Mouse (Mus musculus) hindbrain, postnatal 0 days (tissue): ENCODE data around the gene Bmf. TPM values are rescaled to one million over a fixed set of nuclear protein-coding genes. Genes with fewer than 3 reads are reported as not detected.
A peak's percentile ranks its signal among the peaks of the same experiment; 100 is the strongest.
"Not testable (repeated sequence)": the region's sequence is repeated elsewhere in the genome, so short reads cannot be mapped to it uniquely, and the experiment has no call there.

Source experiments
- ATAC-seq: fragments of 200-750 bp; cut with Nextera tagmentation; 2 replicates; pipeline ENCODE4 v1.8.0; 2017; ENCODE audit warnings: mild to moderate bottlenecking, moderate TSS enrichment, moderate library complexity
- DNase-seq: peaks from one replicate; pipeline ENCODE4 v3.0.0-alpha.2; 2015; ENCODE audit warnings: low spot score
- H3K27ac ChIP-seq: fragments of 300-500 bp; sonication (generic); 2 replicates; pipeline ENCODE4 v1.5.1; 2014; ENCODE audit warnings: mild to moderate bottlenecking
- H3K27me3 ChIP-seq: fragments of 300-500 bp; sonication (generic); 2 replicates; pipeline ENCODE4 v1.6.1; 2014; ENCODE audit warnings: low read length, mixed read lengths; ENCODE audit not compliant: insufficient read depth
- H3K36me3 ChIP-seq: fragments of 300-500 bp; sonication (generic); 2 replicates; pipeline ENCODE4 v1.6.1; 2014; ENCODE audit warnings: low read length, mixed read lengths; ENCODE audit not compliant: insufficient read depth
- H3K4me1 ChIP-seq: fragments of 300-500 bp; sonication (generic); 2 replicates; pipeline ENCODE4 v1.6.1; 2014; ENCODE audit warnings: antibody characterized with exemption, low read length, mixed read lengths; ENCODE audit not compliant: insufficient read depth
- H3K4me2 ChIP-seq: fragments of 300-500 bp; sonication (generic); 2 replicates; pipeline ENCODE4 v1.6.1; 2014; ENCODE audit warnings: low read depth, mild to moderate bottlenecking, low read length, moderate library complexity, mixed read lengths
- H3K4me3 ChIP-seq: fragments of 300-500 bp; sonication (generic); 2 replicates; pipeline ENCODE4 v1.5.1; 2014; ENCODE audit warnings: low read length
- H3K9ac ChIP-seq: fragments of 300-500 bp; sonication (generic); replicated peaks from 2 replicates; pipeline ENCODE4 v1.6.1; 2014; ENCODE audit warnings: mild to moderate bottlenecking, low read length, moderate library complexity, mixed read lengths
- H3K9me3 ChIP-seq: fragments of 300-500 bp; sonication (generic); 2 replicates; pipeline ENCODE4 v1.6.1; 2016; ENCODE audit warnings: low read length, mixed read lengths
- CTCF ChIP-seq: IDR thresholded peaks from 2 replicates; pipeline ENCODE4 v1.5.1; 2016; ENCODE audit warnings: antibody characterized with exemption, control low read depth, low read depth
- WGBS: fragments of 180-500 bp; shearing (Covaris S2); extraction: QIAGEN DNeasy Blood & Tissue Kit; methylation state at CpG from one replicate; pipeline ENCODE4 v1.1.7; 2014; 5-methylcytosine and 5-hydroxymethylcytosine counted together
- polyA plus RNA-seq: library from polyadenylated mRNA; unstranded; fragments of >200 nt; fragmentation: Nextera tagmentation; extraction: Ambion mirVana; gene quantifications from 2 replicates; pipeline ENCODE4 v1.2.1, GENCODE M21; 2015
- total RNA-seq: library from RNA; depleted of rRNA; stranded (reverse); fragments of >200 nt; gene quantifications from 2 replicates; pipeline ENCODE4 v1.2.3, GENCODE M21; 2014

The Bmf gene
- total and polyA plus RNA-seq, 2 experiments from 2014 or later, result 1.4 to 10.4 TPM

GRCm38 (mm10) chr2:118573135-118573534 lies 23.6 kb upstream of the Bmf start:
- Histone ChIP-seq H3K4me1 (no peaks in the 10 kb centered on the region), H3K9ac (no peak overlapping the region), H3K4me3 (no peak overlapping the region), H3K36me3 (no peaks in the 10 kb centered on the region), H3K4me2 (no peak overlapping the region), H3K27ac (no peak overlapping the region), H3K27me3 (no peaks in the 10 kb centered on the region), H3K9me3 (no peaks in the 10 kb centered on the region)
- ATAC-seq (no peak), DNase-seq (no peak)
- no peak for TF ChIP-seq CTCF
- 89% methylated on average over 3 of the region's 3 CpGs for WGBS

GRCm38 (mm10) chr2:118572183-118572836 lies 22.8 kb upstream of the Bmf start:
- DNase-seq (no peak), ATAC-seq (no peak)
- Histone ChIP-seq H3K36me3 (no peaks in the 10 kb centered on the region), H3K4me1 (no peaks in the 10 kb centered on the region), H3K27me3 (no peaks in the 10 kb centered on the region), H3K4me2 (no peak overlapping the region), H3K9me3 (no peaks in the 10 kb centered on the region), H3K27ac (no peak overlapping the region), H3K4me3 (no peak overlapping the region), H3K9ac (no peak overlapping the region)
- WGBS, result 53% methylated on average over 8 of the region's 9 CpGs
- TF ChIP-seq CTCF, result no peak

DNA sequence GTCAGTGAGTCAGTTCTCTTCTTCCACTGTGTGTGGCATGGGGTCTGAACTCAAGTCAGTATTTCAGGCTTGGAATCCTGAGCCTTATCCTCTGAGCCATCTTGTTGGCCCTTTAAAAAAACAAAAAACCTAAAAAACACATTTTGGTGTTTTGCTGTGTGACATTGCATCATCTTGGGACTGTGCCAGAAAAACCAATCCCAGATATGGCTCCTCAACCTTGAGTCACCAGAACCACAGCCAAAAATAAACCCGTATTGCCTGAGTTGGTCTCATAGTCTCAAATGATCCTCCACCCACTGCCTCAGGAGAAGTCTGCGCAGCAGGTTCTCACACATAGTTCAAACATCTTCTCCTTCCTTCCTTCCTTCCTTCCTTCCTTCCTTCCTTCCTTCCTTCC lies 21.5 kb upstream of the Bmf start:
- H3K27ac ChIP-seq, result no peak overlapping the region
- ATAC-seq, result no peak
- WGBS, result 85% methylated on average over 2 of the region's 2 CpGs

GRCm38 (mm10) chr2:118567179-118567578 lies 17.7 kb upstream of the Bmf start:
- ATAC-seq, result no peak
- Histone ChIP-seq H3K4me2 (no peak overlapping the region), H3K27me3 (no peaks in the 10 kb centered on the region), H3K9me3 (no peaks in the 10 kb centered on the region), H3K9ac (no peak overlapping the region), H3K36me3 (no peaks in the 10 kb centered on the region), H3K4me3 (no peak overlapping the region), H3K27ac (no peak overlapping the region), H3K4me1 (no peaks in the 10 kb centered on the region)
- DNase-seq, result no peak
- no peak for TF ChIP-seq CTCF
- 84% methylated on average over 8 of the region's 8 CpGs for WGBS

More for the DNA sequence above, 21.5 kb upstream of the Bmf start:
- no peaks in the 10 kb centered on the region for H3K36me3 ChIP-seq
- H3K4me3 ChIP-seq, result no peak overlapping the region
- no peak overlapping the region for H3K4me2 ChIP-seq
- no peaks in the 10 kb centered on the region for H3K4me1 ChIP-seq
- no peak for TF ChIP-seq CTCF
- no peaks in the 10 kb centered on the region for H3K9me3 ChIP-seq
- DNase-seq, result no peak
- H3K27me3 ChIP-seq, result no peaks in the 10 kb centered on the region
- no peak overlapping the region for H3K9ac ChIP-seq

DNA sequence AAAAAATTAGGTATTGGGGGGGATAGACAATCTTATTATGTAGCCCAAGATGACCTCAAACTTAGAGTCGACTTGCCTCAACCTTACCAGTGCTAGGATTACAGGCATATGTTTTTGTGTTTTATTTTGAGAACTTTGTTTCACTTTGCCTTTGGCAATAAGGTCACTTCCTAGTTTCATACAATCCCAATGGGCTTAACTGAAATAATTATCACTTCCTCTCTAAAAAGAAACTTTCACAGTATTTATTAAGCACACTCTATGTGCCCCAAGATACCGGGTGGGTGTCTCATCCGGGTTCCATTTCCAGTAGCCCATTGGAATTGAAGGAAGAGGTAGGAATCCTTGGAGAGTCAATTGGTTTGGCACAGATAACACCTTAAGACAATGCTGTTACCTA lies 12.9 kb upstream of the Bmf start:
- Histone ChIP-seq H3K4me2 (no peak overlapping the region), H3K4me1 (no peaks in the 10 kb centered on the region), H3K36me3 (no peaks in the 10 kb centered on the region), H3K9me3 (no peaks in the 10 kb centered on the region), H3K4me3 (no peak overlapping the region), H3K27me3 (no peaks in the 10 kb centered on the region), H3K9ac (no peak overlapping the region), H3K27ac (no peak overlapping the region)
- ATAC-seq (no peak), DNase-seq (no peak)
- no peak for TF ChIP-seq CTCF
- 93% methylated on average over 3 of the region's 3 CpGs for WGBS

GRCm38 (mm10) chr2:118562015-118562414 lies 12.5 kb upstream of the Bmf start:
- H3K9me3 ChIP-seq, result no peaks in the 10 kb centered on the region
- no peak for TF ChIP-seq CTCF
- no peak overlapping the region for H3K4me2 ChIP-seq
- WGBS, result 81% methylated on average over 4 of the region's 4 CpGs
- no peak for DNase-seq
- no peak overlapping the region for H3K9ac ChIP-seq
- H3K4me3 ChIP-seq, result no peak overlapping the region
- H3K27ac ChIP-seq, result no peak overlapping the region
- no peaks in the 10 kb centered on the region for H3K4me1 ChIP-seq
- H3K27me3 ChIP-seq, result no peaks in the 10 kb centered on the region
- H3K36me3 ChIP-seq, result no peaks in the 10 kb centered on the region
- ATAC-seq, result no peak

DNA sequence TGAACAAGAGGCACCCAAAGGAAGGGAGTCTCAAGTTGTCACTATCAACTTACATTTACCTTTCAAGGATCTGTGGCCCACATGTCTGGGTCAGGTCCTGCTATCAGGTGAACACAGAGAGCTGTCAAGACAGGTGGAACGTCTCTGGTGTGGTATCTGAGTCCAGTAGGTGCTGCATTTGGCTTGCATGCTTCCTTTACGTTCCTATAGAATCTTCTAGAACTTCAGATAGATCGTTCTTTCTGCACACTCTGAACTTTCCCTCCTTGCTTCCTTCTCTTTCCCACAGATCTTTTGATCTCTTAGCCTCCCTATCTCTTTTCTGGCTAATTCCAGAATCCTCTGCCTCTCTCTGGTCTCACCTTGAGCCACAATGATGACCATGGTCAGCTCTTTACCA lies 8.9 kb upstream of the Bmf start:
- H3K36me3 ChIP-seq, result no peaks in the 10 kb centered on the region
- H3K4me1 ChIP-seq, result no peaks in the 10 kb centered on the region
- no peak overlapping the region for H3K4me3 ChIP-seq
- no peak for TF ChIP-seq CTCF
- H3K27me3 ChIP-seq, result no peaks in the 10 kb centered on the region
- 85% methylated on average over 3 of the region's 3 CpGs for WGBS
- H3K9me3 ChIP-seq, result no peaks in the 10 kb centered on the region
- H3K4me2 ChIP-seq, result no peak overlapping the region
- H3K27ac ChIP-seq, result no peak overlapping the region
- ATAC-seq, result no peak
- no peak overlapping the region for H3K9ac ChIP-seq
- no peak for DNase-seq

DNA sequence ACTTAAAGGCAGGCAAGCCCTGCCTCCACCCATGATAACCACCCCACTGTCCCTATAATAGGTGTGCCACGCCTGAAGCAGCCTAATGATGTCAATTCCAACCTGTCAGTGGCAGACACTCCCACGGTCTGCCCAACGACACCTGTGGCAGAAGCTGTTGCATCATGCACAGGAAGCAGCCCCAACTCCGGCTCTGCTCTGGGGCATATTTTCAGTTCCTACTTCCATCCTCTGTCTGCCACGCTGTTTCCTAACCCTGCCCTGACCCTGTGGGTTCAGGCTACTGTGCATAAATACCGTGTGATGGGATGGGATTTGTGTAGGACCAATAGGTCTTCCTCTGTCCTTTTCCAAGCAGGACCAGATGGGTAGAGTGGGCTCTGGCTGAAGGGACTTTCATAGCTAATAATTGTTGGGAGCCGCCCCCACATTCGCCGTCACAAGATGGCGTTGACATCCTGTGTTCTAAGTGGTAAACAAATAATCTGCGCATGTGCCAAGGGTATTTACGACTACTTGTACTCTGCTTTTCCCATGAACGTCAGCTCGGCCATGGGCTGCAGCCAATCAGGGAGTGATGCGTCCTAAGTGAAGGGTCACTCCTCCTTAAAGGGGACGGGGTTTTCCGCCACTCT lies 5.0 kb upstream of the Bmf start:
- Histone ChIP-seq H3K9ac (peak overlapping the region; percentile 46; the same call in 1 of the 2 replicates), H3K27ac (peak overlapping the region; percentile 71), H3K4me3 (peak overlapping the region; percentile 40), H3K4me2 (peak overlapping the region; percentile 49)
- H3K9me3 ChIP-seq, DNase-seq, H3K36me3 ChIP-seq, H3K27me3 ChIP-seq, H3K4me1 ChIP-seq: not testable (repeated sequence)
- ATAC-seq, result peak; percentile 36
- 70% methylated on average over 15 of the region's 17 CpGs for WGBS
